Mouse (Mus musculus) CH12F3 (cell line): ENCODE data around the gene Macc1.
"Not testable (repeated sequence)": the region's sequence is repeated elsewhere in the genome, so short reads cannot be mapped to it uniquely, and the experiment has no call there.

ENCODE experiments used
- in situ Hi-C: fragments of 300-500 bp; cut with MboI; formaldehyde crosslinking; loops from 2 replicates; pipeline ENCODE4 v1.14.3; 2020; ENCODE audit warnings: low sequenced_read_pairs

The Macc1 gene

GRCm38 (mm10) chr12:119313970-119314369 lies at the start of gene Macc1:
Gene Macc1 (plus strand): TSS chr12:119314270.
- in situ Hi-C loops, result no loop called here

- in situ Hi-C loops, result no loop called here
Measured at GRCm38 (mm10) chr12:119264506-119264905, 49.6 kb upstream of the Macc1 start.

- in situ Hi-C loops, result no loop called here
Measured at GRCm38 (mm10) chr12:119268723-119269122, 45.3 kb upstream of the Macc1 start.

GRCm38 (mm10) chr12:119270036-119270435 lies 44.0 kb upstream of the Macc1 start:
- in situ Hi-C loops, result no loop called here

- in situ Hi-C loops, result no loop called here
Measured at GRCm38 (mm10) chr12:119271964-119272363, 42.1 kb upstream of the Macc1 start.

- in situ Hi-C loops, result no loop called here
Measured at GRCm38 (mm10) chr12:119273605-119274004, 40.5 kb upstream of the Macc1 start.

- in situ Hi-C loops, result no loop called here
Measured at GRCm38 (mm10) chr12:119276282-119276681, 37.8 kb upstream of the Macc1 start.

GRCm38 (mm10) chr12:119291618-119292017 lies 22.5 kb upstream of the Macc1 start:
- in situ Hi-C loops, result no loop called here

- in situ Hi-C loops, result no loop called here
Measured at GRCm38 (mm10) chr12:119303618-119304017, 10.5 kb upstream of the Macc1 start.

GRCm38 (mm10) chr12:119313014-119313763 lies 881 bp upstream of the Macc1 start:
- in situ Hi-C loops, result no loop called here

GRCm38 (mm10) chr12:119318799-119319198 lies 4.7 kb downstream of the Macc1 start:
- in situ Hi-C loops, result no loop called here

- in situ Hi-C loops, result no loop called here
Measured at GRCm38 (mm10) chr12:119325400-119325799, 11.3 kb downstream of the Macc1 start.

- in situ Hi-C loops, result no loop called here
Measured at GRCm38 (mm10) chr12:119330644-119331043, 16.6 kb downstream of the Macc1 start.

- in situ Hi-C loops, result no loop called here
Measured at GRCm38 (mm10) chr12:119333376-119333775, 19.3 kb downstream of the Macc1 start.

- in situ Hi-C loops, result not testable (repeated sequence)
Measured at GRCm38 (mm10) chr12:119352579-119352978, 38.5 kb downstream of the Macc1 start.

GRCm38 (mm10) chr12:119357418-119358241 lies 43.6 kb downstream of the Macc1 start:
- in situ Hi-C loops, result no loop called here

GRCm38 (mm10) chr12:119358242-119358515 lies 44.1 kb downstream of the Macc1 start:
- in situ Hi-C loops, result no loop called here

GRCm38 (mm10) chr12:119365041-119365440 lies 51.0 kb downstream of the Macc1 start:
- in situ Hi-C loops, result no loop called here

GRCm38 (mm10) chr12:119369832-119370231 lies 55.8 kb downstream of the Macc1 start:
- in situ Hi-C loops, result no loop called here

- in situ Hi-C loops, result no loop called here
Measured at GRCm38 (mm10) chr12:119372359-119372758, 58.3 kb downstream of the Macc1 start.

GRCm38 (mm10) chr12:119376879-119377278 lies 62.8 kb downstream of the Macc1 start:
- in situ Hi-C loops, result no loop called here

- in situ Hi-C loops, result no loop called here
Measured at GRCm38 (mm10) chr12:119381839-119382238, 67.8 kb downstream of the Macc1 start.
